Mouse (Mus musculus): Measurements from ENCODE around the gene Kazald1.

DNA sequence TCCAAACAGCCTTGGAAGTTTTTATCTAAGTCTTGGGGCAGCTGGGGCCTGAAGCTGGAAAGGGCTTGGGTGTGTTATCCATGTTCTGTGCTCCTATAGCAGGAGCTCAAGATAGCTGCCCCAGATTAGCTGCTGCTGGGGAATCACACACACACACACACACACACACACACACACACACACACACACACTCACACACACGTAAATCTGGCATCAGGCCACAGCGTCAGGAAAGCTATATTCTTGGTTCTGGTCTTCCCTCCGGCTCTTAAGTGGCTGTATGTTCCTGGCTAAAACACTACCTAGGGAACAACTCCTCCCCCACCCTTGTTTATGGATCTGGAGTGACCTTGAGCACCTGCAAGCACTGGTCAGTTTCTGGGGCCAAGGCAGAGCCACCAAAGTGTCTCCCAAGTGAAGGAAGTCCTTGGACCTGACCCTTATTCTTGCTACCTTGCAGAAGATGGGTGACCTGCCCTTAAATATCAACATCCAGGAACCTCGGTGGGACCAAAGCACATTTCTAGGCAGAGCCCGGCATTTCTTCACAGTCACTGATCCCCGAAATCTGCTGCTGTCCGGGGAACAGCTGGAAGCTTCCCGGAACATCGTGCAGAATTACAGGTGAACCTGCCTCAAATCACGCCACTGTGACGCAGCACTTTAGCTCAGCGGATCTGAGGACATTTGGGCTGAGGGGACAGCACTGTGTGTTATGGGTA is 26.2 kb upstream of the Kazald1 start:
- TF ChIP-seq CTCF (conservative IDR thresholded peaks at IDR 0.05; ENCODE audit: low read length) (no peak), POU5F1 (IDR thresholded peaks at IDR 0.05; ENCODE audit: borderline replicate concordance, low read length) (no peak)
